Mouse (Mus musculus): ENCODE data around the gene Ccl1.

GRCm38 (mm10) chr11:82305590-82305989, at the start of gene Ccl1:
- TF ChIP-seq POLR2A (IDR thresholded peaks at IDR 0.05; ENCODE audit: control insufficient read depth, low read depth, low read length) = no peak
- no peak for TF ChIP-seq CTCF (IDR thresholded peaks at IDR 0.05; ENCODE audit: control insufficient read depth, insufficient read depth, insufficient replicate concordance, low read depth, low read length)
